Mouse (Mus musculus): ENCODE results near the gene Hoxa10. TPM values are rescaled to one million over a fixed set of nuclear protein-coding genes. Genes with fewer than 3 reads are reported as not detected.

The Hoxa10 gene
- polyA plus RNA-seq, 1 experiment from 2014 or later: 3.6 TPM

DNA sequence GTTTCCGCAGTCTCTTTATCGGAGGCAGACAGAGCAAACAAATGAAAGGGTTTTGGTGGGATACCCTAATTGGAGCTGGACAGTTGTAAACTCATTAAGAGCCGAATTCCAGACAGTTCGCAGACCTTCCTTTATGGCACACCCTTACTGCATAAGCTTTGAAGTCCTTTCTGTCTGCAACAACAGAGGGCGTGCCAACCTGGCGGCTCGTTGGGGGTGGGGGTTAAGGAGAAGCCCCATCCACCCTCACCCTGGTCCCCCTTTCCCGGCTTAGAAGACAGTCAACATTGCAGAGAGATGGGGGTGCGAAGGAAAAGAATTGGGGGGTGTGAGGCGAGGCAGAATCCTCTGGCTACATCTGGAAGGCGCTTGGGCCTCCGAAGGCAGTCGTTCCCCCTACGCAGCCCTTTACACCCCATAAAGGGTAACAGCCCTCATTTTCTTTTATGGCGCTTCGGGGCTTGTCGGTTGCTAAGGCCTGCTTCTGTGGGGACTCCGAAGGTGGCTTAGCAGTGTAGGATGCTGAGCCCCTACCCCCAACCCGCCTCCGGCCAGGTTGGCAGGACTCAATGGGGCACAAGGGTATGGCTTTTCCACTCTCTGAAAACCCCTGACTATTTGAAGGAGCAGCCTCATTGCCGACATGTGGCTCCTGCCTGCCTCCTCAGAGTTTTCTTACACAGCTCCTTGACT is 18.5 kb downstream of the Hoxa10 start:
- no peak for DNase-seq (ENCODE audit: low spot score)
- H3K9me3 ChIP-seq: no peaks in the 10 kb centered on the region
- peaks cover 23% of the 10 kb centered on the region for H3K4me1 ChIP-seq
- no peak overlapping the region for H3K27ac ChIP-seq
- 5% methylated on average over 21 of the region's 21 CpGs for WGBS
- no peaks in the 10 kb centered on the region for H3K36me3 ChIP-seq
- H3K4me3 ChIP-seq: peak overlapping the region; percentile 57
- peaks cover 100% of the 10 kb centered on the region for H3K27me3 ChIP-seq (ENCODE audit: insufficient read depth, poor library complexity, severe bottlenecking)

DNA sequence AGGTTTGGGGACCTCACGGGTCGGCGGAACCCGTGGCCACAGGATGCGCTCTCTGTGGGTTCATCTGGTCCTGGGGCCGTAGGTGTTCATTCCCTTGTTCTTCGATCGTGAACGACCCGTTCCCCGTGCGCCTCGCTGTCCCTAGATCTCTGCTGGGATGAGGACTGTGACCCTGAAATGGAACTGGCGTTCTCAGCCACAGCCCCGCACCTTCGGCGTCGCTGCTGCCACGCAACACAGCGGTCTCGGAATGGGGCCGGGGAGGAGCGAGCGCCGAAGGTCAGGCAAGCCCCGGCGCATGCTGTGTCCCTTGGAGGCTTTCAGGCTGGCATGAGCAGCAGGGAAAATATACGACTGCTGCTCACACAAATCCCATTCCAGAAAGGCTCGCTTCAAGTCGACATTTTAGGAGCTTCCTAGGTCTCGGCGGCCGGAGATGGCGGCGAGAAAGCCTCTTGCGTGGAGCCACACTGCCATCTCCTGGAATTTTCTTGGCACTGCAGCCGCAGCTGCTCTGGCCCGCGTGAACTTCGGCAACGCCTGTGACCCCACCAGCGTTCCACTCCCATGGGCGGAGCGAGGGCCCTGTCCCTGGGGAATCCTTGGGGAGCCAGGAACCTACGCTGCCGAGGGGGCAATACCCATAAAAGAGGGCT is 19.2 kb downstream of the Hoxa10 start, which contains the start of gene Hoxa7:
Gene Hoxa7, minus strand, starts transcription at position 518 of the 656 bp plus-strand sequence.
- under 1% methylated on average over 46 of the region's 46 CpGs for WGBS
- Histone ChIP-seq H3K27me3 (ENCODE audit: insufficient read depth, poor library complexity, severe bottlenecking) (peaks cover 100% of the 10 kb centered on the region), H3K4me1 (peaks cover 28% of the 10 kb centered on the region), H3K27ac (no peak within 1 kb of the TSS), H3K4me3 (peak within 1 kb of the TSS; percentile 57), H3K36me3 (no peaks in the 10 kb centered on the region), H3K9me3 (no peaks in the 10 kb centered on the region)
- no peak for DNase-seq (ENCODE audit: low spot score)

DNA sequence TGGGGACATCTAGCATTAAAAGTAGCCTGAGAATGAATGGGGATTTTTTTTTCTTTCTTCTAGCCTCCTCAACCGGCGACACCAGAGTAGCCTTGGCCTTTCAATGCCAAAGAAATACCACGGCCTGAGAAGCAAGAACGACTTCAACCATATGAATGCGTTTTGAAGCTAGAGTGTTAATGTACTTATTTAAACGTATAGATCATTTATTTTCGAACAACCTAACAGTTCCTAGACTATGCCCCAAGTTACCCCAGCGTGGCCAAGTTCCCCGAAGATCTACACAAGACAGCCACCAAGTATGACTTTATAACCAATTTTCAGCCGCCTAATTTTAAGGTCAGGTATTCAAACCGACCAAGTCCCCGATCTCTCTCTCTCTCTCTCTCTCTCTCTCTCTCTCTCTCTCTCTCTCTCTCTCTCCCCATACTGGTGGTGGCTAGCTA is 19.8 kb downstream of the Hoxa10 start:
- H3K9me3 ChIP-seq: no peaks in the 10 kb centered on the region
- no peaks in the 10 kb centered on the region for H3K36me3 ChIP-seq
- WGBS: 6% methylated on average over 12 of the region's 12 CpGs
- peak overlapping the region; percentile 57 for H3K4me3 ChIP-seq
- no peak for DNase-seq (ENCODE audit: low spot score)
- H3K4me1 ChIP-seq: peaks cover 27% of the 10 kb centered on the region
- H3K27me3 ChIP-seq (ENCODE audit: insufficient read depth, poor library complexity, severe bottlenecking): peaks cover 100% of the 10 kb centered on the region
- H3K27ac ChIP-seq: no peak overlapping the region

DNA sequence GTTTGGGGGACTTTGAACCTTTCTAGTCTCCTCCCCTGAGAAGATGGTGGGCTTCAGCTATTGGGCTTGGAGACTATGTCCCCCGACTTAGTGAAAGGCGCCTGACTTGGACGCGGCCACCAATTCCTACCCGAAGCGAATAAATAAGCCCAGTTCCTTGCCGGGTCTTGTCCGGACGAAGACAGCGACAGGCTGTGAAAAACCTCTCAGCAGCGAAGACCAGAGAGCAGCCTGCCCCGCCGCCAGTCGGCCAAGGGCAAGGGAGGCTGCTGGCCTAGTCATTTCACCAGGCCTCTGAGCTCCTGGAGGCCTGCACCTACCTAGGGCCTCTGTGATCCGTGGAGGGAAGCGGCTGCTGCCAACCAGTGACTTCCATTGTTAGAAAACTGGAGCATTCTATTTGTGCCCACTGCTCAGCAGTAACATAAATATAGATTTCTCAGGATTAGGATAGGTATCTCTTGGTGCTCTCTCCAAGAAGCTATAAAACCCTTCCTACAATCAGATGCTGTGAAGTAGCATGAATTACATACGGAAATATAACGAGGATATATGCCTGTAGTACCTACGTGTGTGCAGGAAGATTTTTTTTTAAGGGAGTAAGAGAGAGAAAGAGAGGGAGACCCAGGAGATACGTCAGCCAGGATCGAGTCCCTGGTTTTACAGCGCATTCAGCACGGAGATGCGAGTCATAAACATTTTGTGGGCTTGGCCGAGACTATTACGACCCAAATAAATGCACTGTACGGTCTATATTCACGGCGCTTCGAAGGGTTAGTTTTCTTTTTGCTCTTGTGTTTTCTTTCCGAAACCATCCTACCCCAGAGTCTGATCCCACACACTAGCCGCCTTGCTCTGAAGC is 20.4 kb downstream of the Hoxa10 start:
- peaks cover 100% of the 10 kb centered on the region for H3K27me3 ChIP-seq (ENCODE audit: insufficient read depth, poor library complexity, severe bottlenecking)

DNA sequence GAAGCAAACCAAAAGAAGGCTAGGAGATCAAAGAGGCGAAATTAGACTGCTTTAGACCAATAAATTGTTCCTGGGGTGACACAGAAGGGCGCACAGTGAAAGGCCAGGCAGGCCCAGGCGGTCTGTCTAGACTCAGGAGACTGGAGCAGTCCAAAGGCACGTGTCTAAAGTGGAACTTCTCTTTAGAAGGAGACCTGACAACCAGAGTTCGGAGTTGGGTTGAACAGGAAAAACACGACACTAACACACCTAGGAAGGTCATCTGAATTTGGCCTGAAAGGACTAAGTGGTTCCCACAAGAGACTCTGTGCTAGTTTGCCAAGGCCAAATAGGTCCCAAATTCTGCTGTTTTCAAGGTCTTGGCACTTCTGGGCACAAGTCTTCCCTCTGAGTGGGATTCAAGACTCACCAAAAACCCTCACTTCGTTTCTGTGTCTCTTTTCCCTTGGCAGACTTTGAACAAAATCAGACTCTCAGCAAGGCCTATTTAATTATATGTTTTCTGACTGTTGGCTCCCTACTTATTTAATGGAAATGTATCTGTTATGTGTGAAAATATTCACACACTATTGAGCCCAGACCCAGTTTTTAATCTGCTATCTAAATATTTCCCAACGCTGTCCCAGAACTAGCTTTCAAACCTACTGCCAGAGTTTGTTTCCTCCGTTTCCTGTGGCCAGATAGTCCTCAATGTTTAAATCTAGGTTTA is 21.3 kb downstream of the Hoxa10 start:
- Histone ChIP-seq H3K4me3 (no peak overlapping the region), H3K27me3 (ENCODE audit: insufficient read depth, poor library complexity, severe bottlenecking) (peaks cover 100% of the 10 kb centered on the region), H3K36me3 (no peaks in the 10 kb centered on the region), H3K4me1 (peaks cover 26% of the 10 kb centered on the region), H3K27ac (no peak overlapping the region), H3K9me3 (no peaks in the 10 kb centered on the region)
- no peak for DNase-seq (ENCODE audit: low spot score)
- WGBS: 20% methylated on average over 9 of the region's 9 CpGs

More for the DNA sequence above, 20.4 kb downstream of the Hoxa10 start:
- no peak for DNase-seq (ENCODE audit: low spot score)
- Histone ChIP-seq H3K4me3 (no peak overlapping the region), H3K9me3 (no peaks in the 10 kb centered on the region), H3K4me1 (peaks cover 26% of the 10 kb centered on the region), H3K36me3 (no peaks in the 10 kb centered on the region), H3K27ac (no peak overlapping the region)
- 11% methylated on average over 32 of the region's 32 CpGs for WGBS

DNA sequence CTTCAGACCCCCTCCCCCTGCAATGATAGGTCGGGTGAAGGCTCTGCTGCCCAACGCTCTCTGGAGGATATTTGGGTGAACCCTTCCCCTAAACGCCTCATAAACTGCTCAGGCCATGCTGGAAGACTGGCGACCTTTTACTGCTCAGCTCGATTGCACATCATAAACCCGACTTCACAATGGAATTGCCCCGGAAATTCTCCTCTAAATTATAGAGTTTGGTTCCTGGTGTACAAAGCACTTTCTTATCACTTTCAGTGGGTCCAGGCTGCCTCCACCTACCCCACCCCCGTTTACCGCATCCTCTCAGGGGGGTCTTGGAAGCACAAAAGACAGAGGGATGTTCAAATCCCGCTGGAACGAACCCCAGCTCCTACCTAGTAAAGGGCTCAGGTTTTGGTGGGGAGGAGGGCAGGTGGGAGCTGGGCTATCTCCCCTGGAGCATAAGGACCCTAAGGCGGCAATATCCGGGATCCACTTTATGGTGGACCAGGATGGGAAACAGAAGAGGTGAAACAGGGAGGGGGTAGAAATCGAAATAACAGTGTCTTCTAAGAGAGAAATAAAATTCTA is 21.9 kb downstream of the Hoxa10 start:
- 8% methylated on average over 14 of the region's 14 CpGs for WGBS
- no peak overlapping the region for H3K4me3 ChIP-seq
- no peak for DNase-seq (ENCODE audit: low spot score)

DNA sequence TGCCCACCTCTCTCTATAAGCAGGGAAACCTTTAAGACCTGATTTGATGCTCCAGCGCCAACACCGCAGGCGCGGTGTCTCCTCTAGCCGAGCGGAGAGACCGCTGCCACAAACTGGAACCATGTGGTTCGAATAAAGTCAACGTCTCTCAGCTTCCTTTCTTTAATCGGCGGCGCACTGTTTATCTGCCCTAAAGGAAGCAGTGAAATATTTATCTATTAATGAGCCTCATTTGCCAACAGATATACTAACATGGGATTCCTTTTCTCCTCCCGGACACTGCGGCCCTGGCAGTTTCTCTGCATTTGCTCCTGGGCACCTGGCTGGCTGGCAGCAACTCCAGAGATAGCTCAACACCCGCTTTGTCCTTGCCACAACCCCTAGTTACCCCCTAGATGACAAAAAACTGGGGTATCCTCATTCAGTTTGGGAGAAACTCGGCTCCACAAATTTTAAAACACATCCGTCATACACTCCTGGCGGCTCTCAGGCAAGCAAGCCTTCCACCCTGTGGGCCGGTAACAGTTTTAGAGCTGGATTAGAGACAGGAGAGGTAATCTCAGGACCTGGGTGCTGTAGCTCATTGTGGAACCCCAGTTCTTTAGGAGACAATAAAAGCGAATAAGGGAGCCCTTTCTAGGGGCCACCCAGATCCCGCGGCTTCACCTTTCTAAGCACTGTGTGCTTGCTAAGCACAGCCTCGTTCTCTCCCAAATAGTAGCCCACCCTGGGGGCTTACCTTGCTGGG is 22.6 kb downstream of the Hoxa10 start:
- no peaks in the 10 kb centered on the region for H3K9me3 ChIP-seq
- 3% methylated on average over 23 of the region's 23 CpGs for WGBS
- no peaks in the 10 kb centered on the region for H3K36me3 ChIP-seq
- peak overlapping the region; percentile 42 for H3K4me3 ChIP-seq
- peaks cover 27% of the 10 kb centered on the region for H3K4me1 ChIP-seq
- peak; percentile 71 for DNase-seq (ENCODE audit: low spot score)
- peaks cover 100% of the 10 kb centered on the region for H3K27me3 ChIP-seq (ENCODE audit: insufficient read depth, poor library complexity, severe bottlenecking)
- no peak overlapping the region for H3K27ac ChIP-seq

More for the DNA sequence above, 21.9 kb downstream of the Hoxa10 start:
- Histone ChIP-seq H3K36me3 (no peaks in the 10 kb centered on the region), H3K27ac (no peak overlapping the region), H3K4me1 (peaks cover 26% of the 10 kb centered on the region), H3K27me3 (ENCODE audit: insufficient read depth, poor library complexity, severe bottlenecking) (peaks cover 100% of the 10 kb centered on the region), H3K9me3 (no peaks in the 10 kb centered on the region)

DNA sequence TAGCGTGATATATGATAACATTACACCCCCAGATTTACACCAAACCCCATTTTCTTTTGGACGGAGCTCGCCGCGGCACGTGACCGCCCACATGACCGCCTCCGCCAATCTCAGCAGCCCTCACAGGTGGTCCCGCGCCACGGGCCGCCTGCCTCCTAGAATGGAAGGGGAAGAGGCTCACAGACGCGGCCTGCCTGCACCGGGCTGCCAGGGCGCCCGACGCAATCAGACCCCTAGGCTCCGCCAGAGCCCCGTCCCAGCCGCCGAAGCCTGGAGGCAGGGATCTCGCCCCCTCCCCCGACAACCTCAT is 23.2 kb downstream of the Hoxa10 start:
- no peak overlapping the region for H3K27ac ChIP-seq
- H3K4me3 ChIP-seq: peak overlapping the region; percentile 42
- H3K27me3 ChIP-seq (ENCODE audit: insufficient read depth, poor library complexity, severe bottlenecking): peaks cover 100% of the 10 kb centered on the region
- no peaks in the 10 kb centered on the region for H3K36me3 ChIP-seq
- DNase-seq (ENCODE audit: low spot score): no peak
- H3K4me1 ChIP-seq: peaks cover 32% of the 10 kb centered on the region
- no peaks in the 10 kb centered on the region for H3K9me3 ChIP-seq
- WGBS: 1% methylated on average over 24 of the region's 25 CpGs

DNA sequence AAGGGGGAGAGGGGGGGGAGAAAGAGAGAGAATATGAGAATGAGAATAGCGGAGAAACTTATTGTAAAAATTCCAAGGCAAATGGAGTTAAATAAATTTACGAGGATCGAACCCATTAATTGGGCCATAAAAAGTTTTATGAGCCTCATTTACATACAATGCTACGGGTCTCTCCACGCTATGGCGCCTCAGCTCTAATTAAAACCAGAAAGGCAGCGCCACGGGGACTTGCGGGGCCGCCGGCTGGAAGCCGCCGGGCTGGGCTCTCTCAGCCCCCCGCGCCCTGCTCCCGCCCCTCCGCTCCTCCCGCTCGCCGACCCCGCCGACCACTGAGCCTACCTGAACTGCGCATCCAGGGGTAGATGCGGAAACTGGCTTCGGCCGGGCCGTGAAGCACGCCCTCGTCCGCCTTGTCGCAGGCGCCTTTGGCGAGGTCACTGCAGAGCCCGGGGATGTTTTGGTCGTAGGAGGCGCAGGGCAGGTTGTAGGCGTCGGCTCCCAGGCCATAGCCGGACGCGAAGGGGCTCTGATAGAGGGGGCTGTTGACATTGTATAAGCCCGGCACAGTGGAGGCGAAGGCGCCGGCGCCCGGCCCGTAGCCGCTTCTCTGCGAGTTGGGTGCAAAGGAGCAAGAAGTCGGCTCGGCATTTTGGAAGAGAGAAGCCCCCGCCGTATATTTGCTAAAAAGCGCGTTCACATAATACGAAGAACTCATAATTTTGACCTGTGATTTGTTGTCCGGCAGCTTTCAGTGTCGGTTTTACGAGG is 23.8 kb downstream of the Hoxa10 start:
- no peaks in the 10 kb centered on the region for H3K9me3 ChIP-seq
- H3K36me3 ChIP-seq: no peaks in the 10 kb centered on the region
- H3K27ac ChIP-seq: no peak overlapping the region
- 3% methylated on average over 60 of the region's 60 CpGs for WGBS
- peak overlapping the region; percentile 42 for H3K4me3 ChIP-seq
- H3K4me1 ChIP-seq: peaks cover 31% of the 10 kb centered on the region
- peak; percentile 76 for DNase-seq (ENCODE audit: low spot score)
- peaks cover 100% of the 10 kb centered on the region for H3K27me3 ChIP-seq (ENCODE audit: insufficient read depth, poor library complexity, severe bottlenecking)

DNA sequence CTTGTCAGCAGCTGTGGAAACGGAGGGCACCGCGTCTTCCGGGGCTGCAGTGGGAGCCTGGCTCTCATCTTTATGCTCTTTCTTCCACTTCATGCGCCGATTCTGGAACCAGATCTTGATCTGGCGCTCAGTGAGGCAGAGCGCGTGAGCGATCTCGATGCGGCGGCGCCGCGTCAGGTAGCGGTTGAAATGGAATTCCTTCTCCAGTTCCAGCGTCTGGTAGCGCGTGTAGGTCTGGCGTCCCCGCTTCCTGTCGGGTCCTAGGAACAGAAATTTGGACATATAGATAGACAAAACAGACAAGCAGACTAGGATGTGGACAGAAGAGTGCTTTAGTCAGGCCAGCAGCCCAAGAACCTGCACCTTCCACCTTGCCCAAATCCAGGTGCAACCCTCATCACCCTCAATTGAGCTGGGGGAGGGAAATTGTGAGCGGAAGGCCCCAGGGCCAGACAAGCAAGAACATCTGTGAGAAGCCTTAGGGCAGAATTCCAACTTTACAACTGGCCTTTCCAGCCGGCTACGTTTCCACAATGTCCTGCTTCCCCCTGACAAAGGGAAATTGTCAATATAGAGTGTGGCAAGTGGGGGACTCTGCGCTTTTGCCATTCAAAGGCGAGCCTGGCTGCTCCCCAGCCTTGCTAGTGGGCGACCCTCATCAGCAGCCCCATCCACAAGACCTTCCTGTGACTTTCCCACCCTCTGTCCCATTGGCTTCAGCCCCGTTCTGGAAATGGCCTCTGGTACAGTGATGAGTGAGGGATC is 24.7 kb downstream of the Hoxa10 start:
- Histone ChIP-seq H3K4me1 (peaks cover 31% of the 10 kb centered on the region), H3K27me3 (ENCODE audit: insufficient read depth, poor library complexity, severe bottlenecking) (peaks cover 100% of the 10 kb centered on the region), H3K4me3 (no peak overlapping the region; the same call in 1 of the 2 replicates), H3K27ac (no peak overlapping the region), H3K36me3 (no peaks in the 10 kb centered on the region), H3K9me3 (no peaks in the 10 kb centered on the region)
- WGBS: 2% methylated on average over 30 of the region's 30 CpGs
- peak; percentile 74 for DNase-seq (ENCODE audit: low spot score)

DNA sequence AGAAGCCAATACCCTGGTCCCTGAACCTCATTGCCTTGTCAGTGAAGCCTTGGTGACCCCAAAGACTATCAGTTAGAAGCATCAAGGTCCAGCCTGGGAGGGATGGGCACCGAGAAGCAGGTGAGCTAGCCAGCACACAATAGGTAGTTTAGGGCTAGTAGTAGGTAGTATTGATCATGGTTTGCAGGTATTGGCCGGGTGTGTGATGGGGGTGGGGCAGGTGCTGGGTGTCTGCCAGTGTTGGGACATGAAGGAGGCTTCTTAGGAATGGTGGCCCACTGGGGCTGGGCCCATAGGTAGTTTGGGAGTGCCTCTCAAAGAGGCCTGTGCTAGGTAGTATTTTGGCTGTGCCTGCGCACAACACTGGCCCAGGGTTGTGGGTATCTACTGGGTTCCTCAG is 25.6 kb downstream of the Hoxa10 start:
- H3K9me3 ChIP-seq: no peaks in the 10 kb centered on the region
- H3K4me3 ChIP-seq: no peak overlapping the region
- DNase-seq (ENCODE audit: low spot score): peak; percentile 72
- H3K27ac ChIP-seq: no peak overlapping the region
- no peaks in the 10 kb centered on the region for H3K36me3 ChIP-seq
- H3K27me3 ChIP-seq (ENCODE audit: insufficient read depth, poor library complexity, severe bottlenecking): peaks cover 100% of the 10 kb centered on the region
- 12% methylated on average over 3 of the region's 3 CpGs for WGBS
- peaks cover 31% of the 10 kb centered on the region for H3K4me1 ChIP-seq

All from heart, embryonic 10.5 days (tissue).